Mouse (Mus musculus): ENCODE measurements at regions not wholly inside any gene's neighbourhood (a gene's known extent, or its start where the extent isn't known, plus 50 kb on each side); places are given as distances from the start of the nearest gene placed in this dataset.

GRCm38 (mm10) chr1:57643466-57644097 is 130.4 kb upstream of the Spats2l start:
- DNase-seq (ENCODE audit: low read depth, low spot score) = no peak

DNA sequence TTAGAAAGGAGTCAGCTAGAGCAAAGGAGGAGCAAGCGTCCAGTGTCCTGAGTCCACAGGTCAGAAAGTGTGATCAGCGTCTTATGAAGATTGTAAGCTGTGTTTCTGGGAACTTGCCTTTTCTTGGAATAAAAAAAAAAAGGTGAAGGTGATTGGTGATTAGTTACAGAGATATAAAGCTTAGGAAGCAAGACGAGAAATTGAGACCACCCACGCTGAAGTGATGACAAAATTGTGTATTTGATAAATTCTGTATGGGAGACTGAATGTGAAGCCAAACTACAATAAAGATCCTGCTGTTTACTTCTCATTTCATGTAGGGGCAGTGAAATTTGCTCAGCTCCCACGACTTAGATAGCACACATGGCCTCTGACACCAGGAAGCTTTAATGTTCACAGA is 109.0 kb upstream of the Spats2l start:
- DNase-seq (ENCODE audit: low read depth, low spot score) = no peak

DNA sequence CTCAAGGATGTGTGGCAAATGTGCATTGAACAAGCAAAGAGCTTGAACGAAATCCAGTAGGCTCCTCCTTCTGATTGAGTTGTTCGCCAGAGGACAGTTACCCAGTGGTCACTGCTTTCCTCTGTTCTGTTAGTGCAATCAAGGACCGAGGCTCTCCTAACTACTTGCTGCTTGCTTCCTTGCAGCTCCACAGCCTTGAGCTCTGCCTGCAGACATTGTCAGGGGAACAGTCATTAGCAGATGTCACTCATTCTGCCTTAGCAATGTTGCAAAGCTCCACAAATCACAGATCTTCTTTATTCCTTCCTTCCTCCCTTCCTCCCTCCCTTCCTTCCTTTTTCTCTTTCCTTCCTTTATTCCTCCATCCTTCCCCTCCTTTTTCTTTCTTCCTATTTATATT is 108.2 kb upstream of the Spats2l start:
- DNase-seq (ENCODE audit: low read depth, low spot score) = no peak

GRCm38 (mm10) chr1:57666179-57666693 is 107.7 kb upstream of the Spats2l start:
- DNase-seq (ENCODE audit: low read depth, low spot score) = no peak

DNA sequence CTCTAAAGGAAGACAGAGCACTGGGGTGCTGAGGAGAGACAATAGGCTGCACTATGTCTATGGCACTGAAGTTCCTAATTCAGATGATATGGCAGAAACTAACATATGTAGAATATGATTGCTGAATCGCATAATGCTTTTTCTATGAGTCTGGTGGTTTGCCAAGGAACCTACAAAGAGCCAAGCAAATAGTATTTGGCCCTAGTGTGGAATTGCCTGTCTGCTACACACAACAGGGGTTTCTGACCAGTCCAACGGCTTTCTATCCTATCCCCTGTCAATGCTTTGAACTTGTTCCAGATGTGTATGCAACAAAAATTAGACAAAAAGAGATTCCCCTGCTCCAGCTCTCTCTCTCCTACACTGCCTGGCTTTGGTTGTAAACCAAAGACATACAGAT is 100.5 kb upstream of the Spats2l start:
- no peak for DNase-seq (ENCODE audit: low read depth, low spot score)

- DNase-seq (ENCODE audit: low read depth, low spot score) = no peak
Observed at GRCm38 (mm10) chr1:57673957-57674699, 99.8 kb upstream of the Spats2l start.

DNA sequence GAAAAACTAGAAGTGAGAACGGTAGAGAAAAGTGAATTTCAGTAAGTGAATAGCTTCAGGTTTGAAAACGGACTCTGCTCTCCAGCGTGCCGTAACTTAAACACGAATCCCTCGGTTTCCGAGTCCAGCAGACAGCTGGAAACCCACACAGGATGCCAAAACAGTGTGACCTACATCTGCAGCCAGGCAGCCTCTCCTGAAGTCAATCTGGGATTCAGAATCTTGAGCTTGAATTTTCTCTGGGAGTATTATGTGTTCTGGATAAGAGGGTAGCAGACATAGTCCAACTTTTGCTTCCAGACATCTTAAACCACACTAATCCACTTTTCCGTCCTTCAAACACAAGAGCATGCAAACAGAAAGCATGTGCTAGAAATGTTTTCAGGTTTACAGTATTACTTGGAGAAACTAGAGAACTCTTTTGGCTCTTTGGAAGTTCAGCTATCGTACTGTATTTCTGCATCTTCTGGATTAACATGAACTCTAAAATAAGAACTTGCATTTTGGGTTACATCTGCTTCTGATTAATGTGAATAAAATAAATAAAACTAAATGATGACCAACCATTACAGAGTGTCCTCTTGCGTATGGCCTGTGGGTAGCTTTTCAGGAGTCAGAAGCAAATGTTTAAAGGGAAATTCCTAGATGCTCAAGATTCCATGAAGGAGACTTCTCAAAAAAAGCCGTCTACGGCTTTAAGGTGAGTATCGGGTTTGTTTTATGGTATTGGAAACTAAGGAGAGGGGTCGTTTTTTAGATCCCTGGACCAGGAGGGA is 89.4 kb upstream of the Spats2l start:
- peak; percentile 9 for DNase-seq (ENCODE audit: low read depth, low spot score)

GRCm38 (mm10) chr1:57689253-57689652 is 84.7 kb upstream of the Spats2l start:
- no peak for DNase-seq (ENCODE audit: low read depth, low spot score)

GRCm38 (mm10) chr1:57707906-57708305 is 66.1 kb upstream of the Spats2l start:
- DNase-seq (ENCODE audit: low read depth, low spot score) = peak; percentile 17

DNA sequence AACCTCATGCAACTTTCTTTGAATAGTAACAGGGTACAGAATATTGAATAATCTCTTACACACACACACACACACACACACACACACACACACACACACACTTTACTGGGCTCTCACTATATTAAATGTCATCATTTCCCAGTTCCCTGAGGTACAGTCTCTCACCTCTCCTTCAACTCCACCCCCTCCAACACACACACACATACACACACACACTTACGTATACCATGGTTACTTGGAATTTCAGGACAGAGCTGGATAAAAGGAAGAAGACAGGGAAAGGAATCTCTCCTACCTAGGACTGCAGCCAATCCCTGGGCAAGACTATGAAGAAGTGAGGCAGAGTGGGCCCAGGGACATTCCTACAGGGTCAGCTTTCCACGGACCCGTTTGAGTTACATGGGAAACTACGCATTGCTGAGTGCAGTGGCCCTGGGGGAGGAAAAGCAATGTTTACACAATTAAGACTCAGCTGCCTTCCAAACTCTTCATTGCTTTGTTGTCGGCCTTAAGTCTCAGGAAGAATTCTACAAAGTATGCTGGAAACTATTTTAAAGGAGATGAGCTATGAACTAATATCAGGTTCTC is 61.0 kb upstream of the Spats2l start:
- DNase-seq (ENCODE audit: low read depth, low spot score) = no peak

DNA sequence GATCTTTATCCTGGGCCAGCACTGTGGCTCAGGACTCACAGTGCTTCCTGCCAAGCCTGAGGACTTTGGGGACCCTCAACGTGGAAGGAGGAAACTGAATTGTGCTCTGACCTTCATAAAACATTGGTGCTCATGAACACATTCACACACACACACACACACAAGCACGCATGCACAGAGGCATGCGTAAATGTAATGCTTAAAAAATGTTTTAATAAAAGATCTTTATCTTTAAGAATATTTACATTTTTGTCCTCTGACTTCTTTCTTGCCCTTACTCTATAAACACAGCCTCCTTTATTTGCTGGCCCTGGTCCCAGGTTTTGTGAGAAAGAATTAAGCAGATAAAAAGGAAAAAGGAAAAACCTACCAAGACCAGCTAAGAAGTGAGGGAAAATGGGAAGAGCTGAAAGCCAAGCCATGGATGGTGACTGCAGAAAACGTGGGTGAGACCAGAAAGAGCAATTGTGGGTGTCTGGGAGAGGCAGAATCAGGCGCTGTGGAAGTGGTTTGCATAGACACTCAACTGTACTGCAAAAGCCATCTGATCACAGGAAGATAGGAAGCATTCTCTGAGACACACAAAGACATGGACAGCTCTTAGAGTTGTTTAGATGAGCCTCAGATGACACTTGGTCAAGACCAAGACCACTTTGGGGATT is 56.7 kb upstream of the Spats2l start:
- peak; percentile 65 for DNase-seq (ENCODE audit: low read depth, low spot score)

GRCm38 (mm10) chr1:57718409-57718808 is 55.6 kb upstream of the Spats2l start:
- no peak for DNase-seq (ENCODE audit: low read depth, low spot score)

Measured in brain, adult 2 months (tissue).